Mouse (Mus musculus): ENCODE measurements around the gene Anapc7. TPM values are rescaled to one million over a fixed set of nuclear protein-coding genes. Genes with fewer than 3 reads are reported as not detected.
A peak's percentile ranks its signal among the peaks of the same experiment; 100 is the strongest.

Anapc7 gene
- total and polyA plus RNA-seq, 2 experiments from 2014 or later, result 33.0 to 42.0 TPM

GRCm38 (mm10) chr5:122390006-122390405 is 31.5 kb upstream of the Anapc7 start:
- H3K4me3 ChIP-seq (ENCODE audit: low read depth, low read length), result no peak overlapping the region
- H3K4me1 ChIP-seq (ENCODE audit: insufficient read depth), result no peaks in the 10 kb centered on the region
- H3K27me3 ChIP-seq (ENCODE audit: insufficient read depth, low read length), result no peaks in the 10 kb centered on the region
- H3K36me3 ChIP-seq (ENCODE audit: insufficient read depth), result no peaks in the 10 kb centered on the region; the same call in 1 of the 2 replicates
- no peaks in the 10 kb centered on the region for H3K9me3 ChIP-seq (ENCODE audit: low read length)
- no peak overlapping the region for H3K4me2 ChIP-seq (ENCODE audit: low read depth)
- ATAC-seq, result no peak
- H3K27ac ChIP-seq (ENCODE audit: low read depth, low read length), result no peak overlapping the region
- no peak for TF ChIP-seq CTCF (IDR thresholded peaks at IDR 0.05; ENCODE audit: low read depth)
- 91% methylated on average over 5 of the region's 5 CpGs for WGBS
- DNase-seq, result no peak
- H3K9ac ChIP-seq, result no peak overlapping the region

- H3K9ac ChIP-seq, result no peak overlapping the region
- no peak overlapping the region for H3K4me3 ChIP-seq (ENCODE audit: low read depth, low read length)
- H3K4me2 ChIP-seq (ENCODE audit: low read depth), result no peak overlapping the region
- ATAC-seq, result no peak
- no peaks in the 10 kb centered on the region for H3K9me3 ChIP-seq (ENCODE audit: low read length)
- H3K4me1 ChIP-seq (ENCODE audit: insufficient read depth), result no peaks in the 10 kb centered on the region
- TF ChIP-seq CTCF (IDR thresholded peaks at IDR 0.05; ENCODE audit: low read depth), result no peak
- no peak for DNase-seq
- no peaks in the 10 kb centered on the region for H3K27me3 ChIP-seq (ENCODE audit: insufficient read depth, low read length)
- H3K27ac ChIP-seq (ENCODE audit: low read depth, low read length), result no peak overlapping the region
- H3K36me3 ChIP-seq (ENCODE audit: insufficient read depth), result no peaks in the 10 kb centered on the region; the same call in 1 of the 2 replicates
Measured at GRCm38 (mm10) chr5:122390671-122391070, 30.8 kb upstream of the Anapc7 start.

GRCm38 (mm10) chr5:122391178-122391785 is 30.2 kb upstream of the Anapc7 start:
- no peak for ATAC-seq
- H3K4me3 ChIP-seq (ENCODE audit: low read depth, low read length), result peak overlapping the region; percentile 85; the same call in 1 of the 2 replicates
- H3K27me3 ChIP-seq (ENCODE audit: insufficient read depth, low read length), result no peaks in the 10 kb centered on the region
- H3K4me1 ChIP-seq (ENCODE audit: insufficient read depth), result no peaks in the 10 kb centered on the region
- peak overlapping the region; percentile 80; the same call in 1 of the 2 replicates for H3K4me2 ChIP-seq (ENCODE audit: low read depth)
- DNase-seq, result no peak
- no peaks in the 10 kb centered on the region; the same call in 1 of the 2 replicates for H3K36me3 ChIP-seq (ENCODE audit: insufficient read depth)
- H3K9ac ChIP-seq, result 0 out of 2 replicates have a peak overlapping the region, but pooled peaks have one; percentile 84
- no peak for TF ChIP-seq CTCF (IDR thresholded peaks at IDR 0.05; ENCODE audit: low read depth)
- H3K9me3 ChIP-seq (ENCODE audit: low read length), result no peaks in the 10 kb centered on the region
- 0 out of 2 replicates have a peak overlapping the region, but pooled peaks have one; percentile 50 for H3K27ac ChIP-seq (ENCODE audit: low read depth, low read length)
- 53% methylated on average over 15 of the region's 16 CpGs for WGBS

GRCm38 (mm10) chr5:122391786-122392180 is 29.7 kb upstream of the Anapc7 start, which contains the start of gene Arpc3:
Arpc3 (plus strand) TSS chr5:122391878.
- under 1% methylated on average over 39 of the region's 39 CpGs for WGBS
- DNase-seq, result peak; percentile 97
- peak; percentile 91 for TF ChIP-seq CTCF (IDR thresholded peaks at IDR 0.05; ENCODE audit: low read depth)
- Histone ChIP-seq H3K36me3 (ENCODE audit: insufficient read depth) (peaks cover 4% of the 10 kb centered on the region; the same call in 1 of the 2 replicates), H3K4me3 (ENCODE audit: low read depth, low read length) (peak within 1 kb of the TSS; percentile 85), H3K27ac (ENCODE audit: low read depth, low read length) (peak within 1 kb of the TSS; percentile 78), H3K4me1 (ENCODE audit: insufficient read depth) (no peaks in the 10 kb centered on the region), H3K9me3 (ENCODE audit: low read length) (no peaks in the 10 kb centered on the region), H3K27me3 (ENCODE audit: insufficient read depth, low read length) (no peaks in the 10 kb centered on the region), H3K9ac (peak within 1 kb of the TSS; percentile 84), H3K4me2 (ENCODE audit: low read depth) (peak within 1 kb of the TSS; percentile 80)
- peak; percentile 96 for ATAC-seq

GRCm38 (mm10) chr5:122392227-122393004 is 29.1 kb upstream of the Anapc7 start:
- 14% methylated on average over 19 of the region's 19 CpGs for WGBS
- H3K4me1 ChIP-seq (ENCODE audit: insufficient read depth), result no peaks in the 10 kb centered on the region
- H3K27ac ChIP-seq (ENCODE audit: low read depth, low read length), result peak overlapping the region; percentile 78
- ATAC-seq (peak; percentile 34), DNase-seq (peak; percentile 39)
- peaks cover 6% of the 10 kb centered on the region; the same call in 1 of the 2 replicates for H3K36me3 ChIP-seq (ENCODE audit: insufficient read depth)
- peak overlapping the region; percentile 84 for H3K9ac ChIP-seq
- no peaks in the 10 kb centered on the region for H3K9me3 ChIP-seq (ENCODE audit: low read length)
- no peaks in the 10 kb centered on the region for H3K27me3 ChIP-seq (ENCODE audit: insufficient read depth, low read length)
- H3K4me2 ChIP-seq (ENCODE audit: low read depth), result peak overlapping the region; percentile 80
- TF ChIP-seq CTCF (IDR thresholded peaks at IDR 0.05; ENCODE audit: low read depth), result no peak
- peak overlapping the region; percentile 85 for H3K4me3 ChIP-seq (ENCODE audit: low read depth, low read length)

- peaks cover 10% of the 10 kb centered on the region for H3K36me3 ChIP-seq (ENCODE audit: insufficient read depth)
- no peak overlapping the region for H3K4me2 ChIP-seq (ENCODE audit: low read depth)
- H3K4me3 ChIP-seq (ENCODE audit: low read depth, low read length), result no peak overlapping the region
- no peaks in the 10 kb centered on the region for H3K27me3 ChIP-seq (ENCODE audit: insufficient read depth, low read length)
- H3K9ac ChIP-seq, result no peak overlapping the region
- peak; percentile 85 for TF ChIP-seq CTCF (IDR thresholded peaks at IDR 0.05; ENCODE audit: low read depth)
- H3K4me1 ChIP-seq (ENCODE audit: insufficient read depth), result no peaks in the 10 kb centered on the region
- WGBS, result 32% methylated on average over 2 of the region's 2 CpGs
- H3K27ac ChIP-seq (ENCODE audit: low read depth, low read length), result no peak overlapping the region
- H3K9me3 ChIP-seq (ENCODE audit: low read length), result no peaks in the 10 kb centered on the region
- peak; percentile 77 for DNase-seq
- peak; percentile 47; the same call in 1 of the 2 replicates for ATAC-seq
Measured at GRCm38 (mm10) chr5:122393887-122394286, 27.6 kb upstream of the Anapc7 start.

- no peak overlapping the region for H3K9ac ChIP-seq
- DNase-seq, result no peak
- no peak for TF ChIP-seq CTCF (IDR thresholded peaks at IDR 0.05; ENCODE audit: low read depth)
- ATAC-seq, result no peak
- 90% methylated on average over 10 of the region's 10 CpGs for WGBS
- no peaks in the 10 kb centered on the region for H3K27me3 ChIP-seq (ENCODE audit: insufficient read depth, low read length)
- no peak overlapping the region for H3K4me3 ChIP-seq (ENCODE audit: low read depth, low read length)
- no peak overlapping the region for H3K4me2 ChIP-seq (ENCODE audit: low read depth)
- no peak overlapping the region for H3K27ac ChIP-seq (ENCODE audit: low read depth, low read length)
- peaks cover 30% of the 10 kb centered on the region for H3K36me3 ChIP-seq (ENCODE audit: insufficient read depth)
- no peaks in the 10 kb centered on the region for H3K4me1 ChIP-seq (ENCODE audit: insufficient read depth)
- H3K9me3 ChIP-seq (ENCODE audit: low read length), result no peaks in the 10 kb centered on the region
Measured at GRCm38 (mm10) chr5:122396791-122397190, 24.7 kb upstream of the Anapc7 start.

Data from forebrain, postnatal 0 days (tissue).